Mouse (Mus musculus) hindbrain, embryonic 14.5 days (tissue): ENCODE data around the gene Mapk13. TPM values are rescaled to one million over a fixed set of nuclear protein-coding genes. Genes with fewer than 3 reads are reported as not detected.
A peak's percentile ranks its signal among the peaks of the same experiment; 100 is the strongest.

Experiments used
- ATAC-seq: fragments of 200-750 bp; cut with Nextera tagmentation; 2 replicates; pipeline ENCODE4 v1.8.0; 2017; ENCODE audit warnings: moderate number of reproducible peaks, mild to moderate bottlenecking, moderate TSS enrichment, moderate library complexity; ENCODE audit not compliant: low FRiP score
- DNase-seq: peaks from one replicate; pipeline ENCODE4 v3.0.0-alpha.2; 2015; ENCODE audit warnings: low spot score
- H3K27ac ChIP-seq: fragments of 300-500 bp; sonication (generic); 2 replicates; pipeline ENCODE4 v1.5.1; 2014; ENCODE audit warnings: mild to moderate bottlenecking, moderate library complexity
- H3K27me3 ChIP-seq: fragments of 300-500 bp; sonication (generic); 2 replicates; pipeline ENCODE4 v1.6.1; 2014; ENCODE audit warnings: mild to moderate bottlenecking, low read length, mixed read lengths; ENCODE audit not compliant: control insufficient read depth, insufficient read depth
- H3K36me3 ChIP-seq: fragments of 300-500 bp; sonication (generic); replicated peaks from 2 replicates; pipeline ENCODE4 v1.6.1; 2014; ENCODE audit not compliant: control insufficient read depth, insufficient read depth
- H3K4me1 ChIP-seq: fragments of 300-500 bp; sonication (generic); replicated peaks from 2 replicates; pipeline ENCODE4 v1.6.1; 2014; ENCODE audit warnings: antibody characterized with exemption, low read length, mixed read lengths; ENCODE audit not compliant: control insufficient read depth, insufficient read depth
- H3K4me2 ChIP-seq: fragments of 300-500 bp; sonication (generic); replicated peaks from 2 replicates; pipeline ENCODE4 v1.6.1; 2014; ENCODE audit warnings: mild to moderate bottlenecking, moderate library complexity
- H3K4me3 ChIP-seq: fragments of 300-500 bp; sonication (generic); replicated peaks from 2 replicates; pipeline ENCODE4 v1.5.1; 2014; ENCODE audit warnings: mild to moderate bottlenecking, low read length
- H3K9ac ChIP-seq: fragments of 300-500 bp; sonication (generic); 2 replicates; pipeline ENCODE4 v1.6.1; 2014
- H3K9me3 ChIP-seq: fragments of 300-500 bp; sonication (generic); 2 replicates; pipeline ENCODE4 v1.6.1; 2016; ENCODE audit warnings: low read length; ENCODE audit not compliant: control insufficient read depth
- WGBS: fragments of 180-500 bp; shearing (Covaris S2); extraction: QIAGEN DNeasy Blood & Tissue Kit; methylation state at CpG from one replicate; pipeline ENCODE4 v1.1.7; 2014; 5-methylcytosine and 5-hydroxymethylcytosine counted together
- polyA plus RNA-seq: library from polyadenylated mRNA; unstranded; fragments of >200 nt; fragmentation: Nextera tagmentation; extraction: Ambion mirVana; gene quantifications from 2 replicates; pipeline ENCODE4 v1.2.1, GENCODE M21; 2014

The Mapk13 gene
- polyA plus RNA-seq, 1 experiment from 2014 or later, result 1.6 TPM

- no peaks in the 10 kb centered on the region for H3K4me1 ChIP-seq
- H3K4me3 ChIP-seq, result no peak overlapping the region
- peaks cover 81% of the 10 kb centered on the region for H3K36me3 ChIP-seq
- DNase-seq (no peak), ATAC-seq (no peak)
- H3K27ac ChIP-seq, result no peak overlapping the region
- no peaks in the 10 kb centered on the region for H3K27me3 ChIP-seq
- H3K4me2 ChIP-seq, result no peak overlapping the region
- H3K9me3 ChIP-seq, result no peaks in the 10 kb centered on the region
- WGBS, result 93% methylated on average over 6 of the region's 6 CpGs
- H3K9ac ChIP-seq, result no peak overlapping the region
Measured at GRCm38 (mm10) chr17:28745773-28746172, 23.3 kb upstream of the Mapk13 start.

GRCm38 (mm10) chr17:28748001-28748400 lies 21.1 kb upstream of the Mapk13 start:
- peaks cover 59% of the 10 kb centered on the region for H3K36me3 ChIP-seq
- H3K4me3 ChIP-seq, result no peak overlapping the region
- no peaks in the 10 kb centered on the region for H3K9me3 ChIP-seq
- H3K9ac ChIP-seq, result no peak overlapping the region
- no peak overlapping the region for H3K4me2 ChIP-seq
- DNase-seq (no peak), ATAC-seq (no peak)
- H3K27ac ChIP-seq, result no peak overlapping the region
- no peaks in the 10 kb centered on the region for H3K27me3 ChIP-seq
- no peaks in the 10 kb centered on the region for H3K4me1 ChIP-seq
- WGBS, result 94% methylated on average over 4 of the region's 4 CpGs

- Histone ChIP-seq H3K9ac (no peak overlapping the region), H3K9me3 (no peaks in the 10 kb centered on the region), H3K27ac (no peak overlapping the region), H3K4me3 (no peak overlapping the region), H3K4me1 (no peaks in the 10 kb centered on the region), H3K36me3 (peaks cover 33% of the 10 kb centered on the region), H3K27me3 (no peaks in the 10 kb centered on the region), H3K4me2 (no peak overlapping the region)
- ATAC-seq, result no peak
- DNase-seq, result no peak
- 85% methylated on average over 6 of the region's 6 CpGs for WGBS
Measured at GRCm38 (mm10) chr17:28750580-28750979, 18.5 kb upstream of the Mapk13 start.

- Histone ChIP-seq H3K9ac (no peak overlapping the region), H3K9me3 (no peaks in the 10 kb centered on the region), H3K4me1 (no peaks in the 10 kb centered on the region), H3K27ac (no peak overlapping the region), H3K27me3 (no peaks in the 10 kb centered on the region), H3K36me3 (no peaks in the 10 kb centered on the region), H3K4me3 (no peak overlapping the region), H3K4me2 (no peak overlapping the region)
- DNase-seq, result no peak
- ATAC-seq, result no peak
- 67% methylated on average over 5 of the region's 5 CpGs for WGBS
Measured at GRCm38 (mm10) chr17:28756447-28756846, 12.7 kb upstream of the Mapk13 start.

- H3K9ac ChIP-seq, result no peak overlapping the region
- DNase-seq, result no peak
- H3K4me1 ChIP-seq, result no peaks in the 10 kb centered on the region
- no peak overlapping the region for H3K27ac ChIP-seq
- H3K9me3 ChIP-seq, result no peaks in the 10 kb centered on the region
- no peak overlapping the region for H3K4me3 ChIP-seq
- H3K36me3 ChIP-seq, result no peaks in the 10 kb centered on the region
- H3K27me3 ChIP-seq, result no peaks in the 10 kb centered on the region
- no peak for ATAC-seq
- 87% methylated on average over 2 of the region's 2 CpGs for WGBS
- no peak overlapping the region for H3K4me2 ChIP-seq
Measured at GRCm38 (mm10) chr17:28757470-28757869, 11.6 kb upstream of the Mapk13 start.

GRCm38 (mm10) chr17:28760736-28761312 lies 8.3 kb upstream of the Mapk13 start:
- no peaks in the 10 kb centered on the region for H3K9me3 ChIP-seq
- no peak for DNase-seq
- no peak overlapping the region for H3K9ac ChIP-seq
- no peaks in the 10 kb centered on the region for H3K36me3 ChIP-seq
- H3K27ac ChIP-seq, result no peak overlapping the region
- H3K4me1 ChIP-seq, result no peaks in the 10 kb centered on the region
- whole genome bisulfite sequencing, result 72% methylated on average over 8 of the region's 8 CpGs
- no peak overlapping the region for H3K4me2 ChIP-seq
- H3K27me3 ChIP-seq, result no peaks in the 10 kb centered on the region
- no peak overlapping the region for H3K4me3 ChIP-seq
- ATAC-seq, result no peak

GRCm38 (mm10) chr17:28761871-28762270 lies 7.2 kb upstream of the Mapk13 start:
- H3K4me2 ChIP-seq, result no peak overlapping the region
- H3K4me1 ChIP-seq, result no peaks in the 10 kb centered on the region
- H3K36me3 ChIP-seq, result no peaks in the 10 kb centered on the region
- no peak overlapping the region for H3K27ac ChIP-seq
- no peaks in the 10 kb centered on the region for H3K9me3 ChIP-seq
- H3K9ac ChIP-seq, result no peak overlapping the region
- H3K4me3 ChIP-seq, result no peak overlapping the region
- WGBS, result 15% methylated on average over 3 of the region's 3 CpGs
- no peak for ATAC-seq
- no peaks in the 10 kb centered on the region for H3K27me3 ChIP-seq
- DNase-seq, result peak; percentile 63

GRCm38 (mm10) chr17:28766203-28766602 lies 2.9 kb upstream of the Mapk13 start:
- no peak overlapping the region for H3K27ac ChIP-seq
- 68% methylated on average over 3 of the region's 3 CpGs for WGBS
- no peaks in the 10 kb centered on the region for H3K9me3 ChIP-seq
- no peak overlapping the region for H3K4me3 ChIP-seq
- no peak overlapping the region for H3K4me2 ChIP-seq
- H3K27me3 ChIP-seq, result peaks cover 32% of the 10 kb centered on the region
- ATAC-seq, result no peak
- no peaks in the 10 kb centered on the region; the same call in 1 of the 2 replicates for H3K4me1 ChIP-seq
- no peak for DNase-seq
- H3K9ac ChIP-seq, result no peak overlapping the region
- no peaks in the 10 kb centered on the region for H3K36me3 ChIP-seq

GRCm38 (mm10) chr17:28766781-28767515 lies 2.1 kb upstream of the Mapk13 start:
- H3K27ac ChIP-seq, result no peak overlapping the region
- DNase-seq (no peak), ATAC-seq (no peak)
- peaks cover 34% of the 10 kb centered on the region for H3K27me3 ChIP-seq
- no peaks in the 10 kb centered on the region; the same call in 1 of the 2 replicates for H3K4me1 ChIP-seq
- WGBS, result 70% methylated on average over 11 of the region's 11 CpGs
- no peak overlapping the region for H3K4me3 ChIP-seq
- no peaks in the 10 kb centered on the region for H3K9me3 ChIP-seq
- H3K36me3 ChIP-seq, result no peaks in the 10 kb centered on the region
- H3K4me2 ChIP-seq, result no peak overlapping the region
- H3K9ac ChIP-seq, result no peak overlapping the region
